Mouse (Mus musculus): ENCODE results near the gene Lin7a. TPM values are rescaled to one million over a fixed set of nuclear protein-coding genes. Genes with fewer than 3 reads are reported as not detected.

The Lin7a gene
- polyA plus RNA-seq (2012; rRNA removed; ENCODE audit: low replicate concordance) = 0.17 and 0.40 TPM in 2 replicates

GRCm38 (mm10) chr10:107271321-107272130 is at the start of gene Lin7a:
TSS of gene Lin7a (plus strand) at chr10:107271686.

Other genes with a start within 250 kb of the Lin7a start
- gene Acss3, start 148.0 kb upstream of the Lin7a start, polyA plus RNA-seq (2012; rRNA removed; ENCODE audit: low replicate concordance) = 5.8 and 15.6 TPM in 2 replicates
- 0.60 TPM in 1 of 2 replicates, not detected in the other for gene Myf5, start 214.4 kb downstream of the Lin7a start, polyA plus RNA-seq (2012; rRNA removed; ENCODE audit: low replicate concordance)
- 8.9 TPM in 1 of 2 replicates, not detected in the other for gene Myf6, start 223.1 kb downstream of the Lin7a start, polyA plus RNA-seq (2012; rRNA removed; ENCODE audit: low replicate concordance)